Mouse (Mus musculus) limb, embryonic 13.5 days (tissue): ENCODE data around the gene Mtm1. TPM values are rescaled to one million over a fixed set of nuclear protein-coding genes. Genes with fewer than 3 reads are reported as not detected.

Source experiments
- ATAC-seq: fragments of 200-750 bp; cut with Nextera tagmentation; 2 replicates; pipeline ENCODE4 v1.8.0; 2017; ENCODE audit warnings: low read depth, moderate number of reproducible peaks, moderate TSS enrichment; ENCODE audit not compliant: low FRiP score
- H3K27ac ChIP-seq: fragments of 300-500 bp; sonication (generic); 2 replicates; pipeline ENCODE4 v1.5.1; 2015; ENCODE audit warnings: inconsistent platforms, mild to moderate bottlenecking, moderate library complexity
- H3K27me3 ChIP-seq: fragments of 300-500 bp; sonication (generic); 2 replicates; pipeline ENCODE4 v1.6.1; 2015; ENCODE audit warnings: mild to moderate bottlenecking, inconsistent platforms
- H3K36me3 ChIP-seq: fragments of 300-500 bp; sonication (generic); 2 replicates; pipeline ENCODE4 v1.6.1; 2015; ENCODE audit warnings: inconsistent platforms, mild to moderate bottlenecking, moderate library complexity
- H3K4me1 ChIP-seq: fragments of 300-500 bp; sonication (generic); 2 replicates; pipeline ENCODE4 v1.6.1; 2015; ENCODE audit warnings: inconsistent platforms
- H3K4me2 ChIP-seq: fragments of 300-500 bp; sonication (generic); replicated peaks from 2 replicates; pipeline ENCODE4 v1.6.1; 2015; ENCODE audit warnings: inconsistent platforms, mild to moderate bottlenecking, moderate library complexity
- H3K4me3 ChIP-seq: fragments of 300-500 bp; sonication (generic); 2 replicates; pipeline ENCODE4 v1.5.1; 2015; ENCODE audit warnings: moderate library complexity, mild to moderate bottlenecking, inconsistent platforms
- H3K9ac ChIP-seq: fragments of 300-500 bp; sonication (generic); 2 replicates; pipeline ENCODE4 v1.6.1; 2015; ENCODE audit warnings: mild to moderate bottlenecking, inconsistent platforms
- H3K9me3 ChIP-seq: fragments of 300-500 bp; sonication (generic); 2 replicates; pipeline ENCODE4 v1.6.1; 2016; ENCODE audit warnings: inconsistent platforms
- WGBS: fragments of 180-500 bp; shearing (Covaris S2); methylation state at CpG from one replicate; pipeline ENCODE4 v1.1.7; 2015; 5-methylcytosine and 5-hydroxymethylcytosine counted together
- polyA plus RNA-seq: library from polyadenylated mRNA; unstranded; fragments of >200 nt; fragmentation: Nextera tagmentation; extraction: Ambion mirVana; gene quantifications from 2 replicates; pipeline ENCODE4 v1.2.1, GENCODE M21; 2015

Gene Mtm1
- polyA plus RNA-seq, 1 experiment from 2014 or later = 2.9 TPM

GRCm38 (mm10) chrX:71220896-71221295 is 10.3 kb downstream of the Mtm1 start:
- no peak for ATAC-seq
- H3K9me3 ChIP-seq = no peaks in the 10 kb centered on the region
- no peak overlapping the region for H3K27ac ChIP-seq
- H3K4me3 ChIP-seq = no peak overlapping the region
- H3K4me2 ChIP-seq = no peak overlapping the region
- no peaks in the 10 kb centered on the region for H3K4me1 ChIP-seq
- H3K9ac ChIP-seq = no peak overlapping the region
- no peaks in the 10 kb centered on the region for H3K27me3 ChIP-seq
- WGBS = 65% methylated on average over 3 of the region's 3 CpGs
- H3K36me3 ChIP-seq = no peaks in the 10 kb centered on the region

DNA sequence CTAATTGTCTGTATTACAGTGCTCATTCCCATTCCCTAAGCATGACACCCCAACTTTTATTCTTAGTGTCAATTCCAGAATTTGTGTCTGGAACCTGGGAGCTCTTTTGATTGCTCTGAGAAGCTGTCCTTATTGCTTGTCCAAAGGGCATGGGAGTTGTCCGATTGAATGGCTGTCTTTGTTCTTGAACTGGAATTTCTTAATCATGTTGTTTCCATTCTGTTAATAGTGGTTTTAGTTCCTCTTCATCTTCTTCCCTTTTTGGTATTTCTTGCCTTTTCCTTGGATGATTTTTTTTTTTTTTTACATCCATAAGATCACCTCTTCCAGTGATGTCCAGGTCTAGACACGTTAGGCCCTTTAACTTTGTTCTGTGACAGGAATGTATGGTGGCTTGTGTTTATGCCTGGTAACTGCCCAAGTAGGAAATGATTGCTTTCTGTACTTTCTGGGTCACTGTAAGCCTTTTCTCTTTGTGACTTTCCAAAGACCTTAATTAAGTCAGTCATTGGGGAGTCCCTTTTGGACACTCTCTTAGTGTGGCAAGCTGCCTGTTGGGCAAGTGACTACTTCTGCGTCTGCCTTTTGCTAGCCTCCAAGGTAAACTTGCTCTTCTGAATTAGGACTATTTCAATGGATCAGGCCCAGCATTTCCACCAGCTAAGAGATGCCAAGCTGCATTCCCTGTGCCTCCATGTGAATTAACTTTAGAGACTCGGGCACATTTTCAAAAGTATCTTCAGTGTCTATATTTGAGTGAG is 12.3 kb downstream of the Mtm1 start:
- no peaks in the 10 kb centered on the region for H3K27me3 ChIP-seq
- no peaks in the 10 kb centered on the region for H3K4me1 ChIP-seq
- no peak overlapping the region for H3K4me3 ChIP-seq
- WGBS = 89% methylated on average over 4 of the region's 4 CpGs
- no peak overlapping the region for H3K9ac ChIP-seq
- no peak overlapping the region for H3K4me2 ChIP-seq
- no peaks in the 10 kb centered on the region for H3K36me3 ChIP-seq
- no peak for ATAC-seq
- H3K27ac ChIP-seq = no peak overlapping the region
- no peaks in the 10 kb centered on the region for H3K9me3 ChIP-seq

DNA sequence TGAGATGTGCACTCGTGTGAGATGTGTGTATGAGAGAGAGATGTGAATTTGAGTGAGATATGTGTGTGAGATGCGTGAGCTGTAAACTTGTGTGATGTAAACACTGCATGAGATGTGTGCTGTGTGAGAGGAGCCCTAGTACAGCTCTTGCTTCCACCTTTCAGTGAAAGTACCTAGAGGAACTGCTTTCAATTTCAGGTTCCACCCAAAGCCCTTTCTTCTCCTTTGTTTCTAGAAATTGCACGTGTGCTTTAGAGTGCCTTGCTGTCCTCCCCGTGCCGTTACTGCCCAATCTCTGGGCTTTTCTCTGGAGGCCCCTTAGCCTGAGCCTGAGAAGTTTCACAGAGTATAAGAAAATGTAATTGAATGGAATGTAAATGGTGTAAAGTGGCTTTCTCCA is 16.3 kb downstream of the Mtm1 start:
- H3K4me2 ChIP-seq = no peak overlapping the region
- no peak overlapping the region for H3K4me3 ChIP-seq
- no peaks in the 10 kb centered on the region for H3K27me3 ChIP-seq
- no peaks in the 10 kb centered on the region for H3K36me3 ChIP-seq
- H3K27ac ChIP-seq = no peak overlapping the region
- no peak for ATAC-seq
- 64% methylated on average over 5 of the region's 5 CpGs for WGBS
- no peaks in the 10 kb centered on the region for H3K9me3 ChIP-seq
- no peak overlapping the region for H3K9ac ChIP-seq
- no peaks in the 10 kb centered on the region for H3K4me1 ChIP-seq

- no peaks in the 10 kb centered on the region for H3K9me3 ChIP-seq
- H3K4me2 ChIP-seq = no peak overlapping the region
- no peak overlapping the region for H3K4me3 ChIP-seq
- no peak overlapping the region for H3K9ac ChIP-seq
- no peak; the same call in 1 of the 2 replicates for ATAC-seq
- no peaks in the 10 kb centered on the region for H3K36me3 ChIP-seq
- WGBS = 77% methylated on average over 3 of the region's 3 CpGs
- no peaks in the 10 kb centered on the region for H3K4me1 ChIP-seq
- H3K27ac ChIP-seq = no peak overlapping the region
- no peaks in the 10 kb centered on the region for H3K27me3 ChIP-seq
Observed at GRCm38 (mm10) chrX:71228200-71228599, 17.6 kb downstream of the Mtm1 start.

GRCm38 (mm10) chrX:71230847-71231246 is 20.3 kb downstream of the Mtm1 start:
- Histone ChIP-seq H3K4me3 (no peak overlapping the region), H3K27ac (no peak overlapping the region), H3K4me1 (no peaks in the 10 kb centered on the region), H3K27me3 (no peaks in the 10 kb centered on the region), H3K9ac (no peak overlapping the region), H3K4me2 (no peak overlapping the region), H3K9me3 (no peaks in the 10 kb centered on the region), H3K36me3 (no peaks in the 10 kb centered on the region)
- 89% methylated on average over 2 of the region's 2 CpGs for WGBS
- no peak for ATAC-seq

- Histone ChIP-seq H3K4me1 (no peaks in the 10 kb centered on the region), H3K9me3 (no peaks in the 10 kb centered on the region), H3K9ac (no peak overlapping the region), H3K4me2 (no peak overlapping the region), H3K4me3 (no peak overlapping the region), H3K36me3 (no peaks in the 10 kb centered on the region), H3K27me3 (no peaks in the 10 kb centered on the region), H3K27ac (no peak overlapping the region)
- ATAC-seq = no peak
- 92% methylated on average over 1 of the region's 1 CpGs for WGBS
Observed at GRCm38 (mm10) chrX:71256422-71256821, 45.9 kb downstream of the Mtm1 start.

- Histone ChIP-seq H3K27me3 (no peaks in the 10 kb centered on the region), H3K9me3 (no peaks in the 10 kb centered on the region), H3K9ac (no peak overlapping the region), H3K27ac (no peak overlapping the region), H3K36me3 (no peaks in the 10 kb centered on the region), H3K4me3 (no peak overlapping the region), H3K4me2 (no peak overlapping the region), H3K4me1 (no peaks in the 10 kb centered on the region)
- 99% methylated on average over 4 of the region's 4 CpGs for WGBS
- ATAC-seq = no peak
Observed at GRCm38 (mm10) chrX:71260857-71261256, 50.3 kb downstream of the Mtm1 start.

- Histone ChIP-seq H3K27ac (no peak overlapping the region), H3K4me1 (no peaks in the 10 kb centered on the region), H3K4me3 (no peak overlapping the region), H3K9me3 (no peaks in the 10 kb centered on the region), H3K9ac (no peak overlapping the region), H3K27me3 (no peaks in the 10 kb centered on the region), H3K4me2 (no peak overlapping the region), H3K36me3 (no peaks in the 10 kb centered on the region)
- ATAC-seq = no peak
- 72% methylated on average over 2 of the region's 2 CpGs for WGBS
Observed at GRCm38 (mm10) chrX:71264316-71264715, 53.7 kb downstream of the Mtm1 start.

DNA sequence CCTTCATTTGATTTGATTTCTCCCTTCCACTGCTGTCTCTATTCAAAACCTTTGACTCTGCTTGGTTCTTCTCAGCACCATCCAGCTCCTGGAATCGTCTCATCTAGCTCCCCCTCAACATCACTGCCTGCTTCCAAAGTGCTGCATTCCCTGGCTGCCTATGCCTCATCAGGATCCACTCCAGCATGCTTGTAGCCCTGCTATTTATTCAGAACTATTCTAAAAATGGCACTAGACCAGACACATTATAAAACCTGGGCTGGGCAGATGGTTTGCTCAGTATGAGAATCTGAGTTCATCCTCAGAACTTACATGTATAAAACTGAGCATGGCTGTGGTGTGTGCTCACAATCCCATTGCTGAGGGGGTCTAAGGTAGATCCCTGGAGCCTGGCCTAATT is 58.4 kb downstream of the Mtm1 start:
- 77% methylated on average over 1 of the region's 1 CpGs for WGBS
- no peaks in the 10 kb centered on the region for H3K4me1 ChIP-seq
- no peaks in the 10 kb centered on the region for H3K36me3 ChIP-seq
- H3K27me3 ChIP-seq = no peaks in the 10 kb centered on the region
- H3K9ac ChIP-seq = no peak overlapping the region
- H3K27ac ChIP-seq = no peak overlapping the region
- no peak overlapping the region for H3K4me3 ChIP-seq
- ATAC-seq = no peak
- no peaks in the 10 kb centered on the region for H3K9me3 ChIP-seq
- no peak overlapping the region for H3K4me2 ChIP-seq

DNA sequence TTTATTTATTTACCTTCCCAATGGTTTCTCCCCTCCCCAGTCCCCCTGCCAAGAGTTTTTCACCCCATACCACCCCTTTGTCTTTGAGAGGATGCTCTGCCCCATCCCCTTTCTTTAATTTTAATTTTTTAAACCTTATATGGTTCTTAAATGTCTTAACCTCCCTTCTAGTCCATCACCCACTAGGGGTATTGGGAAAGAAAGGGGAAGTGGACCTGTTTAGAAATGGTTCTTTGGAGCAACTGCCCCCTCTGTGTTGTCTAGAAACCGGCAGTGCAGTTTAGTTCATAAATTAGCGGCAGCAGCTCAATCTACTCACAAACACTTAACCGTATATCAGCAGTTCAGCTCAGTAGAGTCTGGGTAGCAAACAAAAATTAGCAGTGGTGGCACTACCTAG is 63.6 kb downstream of the Mtm1 start:
- 85% methylated on average over 3 of the region's 3 CpGs for WGBS
- no peak overlapping the region for H3K27ac ChIP-seq
- H3K9ac ChIP-seq = no peak overlapping the region
- H3K4me2 ChIP-seq = no peak overlapping the region
- no peaks in the 10 kb centered on the region for H3K36me3 ChIP-seq
- no peaks in the 10 kb centered on the region for H3K27me3 ChIP-seq
- H3K9me3 ChIP-seq = no peaks in the 10 kb centered on the region
- H3K4me1 ChIP-seq = no peaks in the 10 kb centered on the region
- no peak for ATAC-seq
- H3K4me3 ChIP-seq = no peak overlapping the region

- Histone ChIP-seq H3K27ac (no peak overlapping the region), H3K4me1 (no peaks in the 10 kb centered on the region), H3K4me2 (no peak overlapping the region), H3K4me3 (no peak overlapping the region), H3K36me3 (no peaks in the 10 kb centered on the region), H3K9ac (no peak overlapping the region), H3K27me3 (peaks cover 4% of the 10 kb centered on the region; the same call in 1 of the 2 replicates), H3K9me3 (no peaks in the 10 kb centered on the region)
- ATAC-seq = no peak
- 87% methylated on average over 3 of the region's 3 CpGs for WGBS
Observed at GRCm38 (mm10) chrX:71285473-71285872, 74.9 kb downstream of the Mtm1 start.

DNA sequence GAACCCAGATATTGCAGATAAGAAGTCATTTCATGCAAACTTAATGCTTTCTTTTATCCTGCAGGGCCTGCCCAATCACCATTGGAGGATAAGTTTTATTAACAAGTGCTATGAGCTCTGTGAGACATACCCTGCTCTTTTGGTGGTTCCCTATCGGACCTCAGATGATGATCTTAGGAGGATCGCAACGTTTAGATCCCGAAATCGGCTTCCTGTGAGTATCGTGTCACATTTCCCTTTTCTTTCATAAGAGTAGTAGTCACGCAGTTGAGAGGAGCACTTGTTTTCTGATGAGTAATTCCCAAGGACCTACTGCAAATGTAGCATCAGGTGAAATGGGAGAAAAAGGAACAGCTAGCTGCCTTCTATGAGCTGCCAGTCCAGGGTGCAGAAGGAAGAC is 76.5 kb downstream of the Mtm1 start:
- no peak for ATAC-seq
- H3K27ac ChIP-seq = no peak overlapping the region
- 91% methylated on average over 7 of the region's 7 CpGs for WGBS
- no peaks in the 10 kb centered on the region for H3K4me1 ChIP-seq
- H3K4me2 ChIP-seq = no peak overlapping the region
- no peak overlapping the region for H3K9ac ChIP-seq
- no peak overlapping the region for H3K4me3 ChIP-seq
- H3K9me3 ChIP-seq = no peaks in the 10 kb centered on the region
- peaks cover 4% of the 10 kb centered on the region; the same call in 1 of the 2 replicates for H3K27me3 ChIP-seq
- H3K36me3 ChIP-seq = no peaks in the 10 kb centered on the region

GRCm38 (mm10) chrX:71294191-71294590 is 83.6 kb downstream of the Mtm1 start:
- ATAC-seq = no peak
- H3K9me3 ChIP-seq = no peaks in the 10 kb centered on the region
- H3K27ac ChIP-seq = no peak overlapping the region
- WGBS = 85% methylated on average over 2 of the region's 2 CpGs
- H3K27me3 ChIP-seq = 0 out of 2 replicates have a peak, but pooled peaks cover 6% of the 10 kb centered on the region
- no peak overlapping the region for H3K4me3 ChIP-seq
- H3K9ac ChIP-seq = no peak overlapping the region
- H3K4me2 ChIP-seq = no peak overlapping the region
- no peaks in the 10 kb centered on the region for H3K4me1 ChIP-seq
- H3K36me3 ChIP-seq = no peaks in the 10 kb centered on the region
